Mouse (Mus musculus) forebrain, postnatal 0 days (tissue): Measurements from ENCODE around the gene Tfdp1. TPM values are rescaled to one million over a fixed set of nuclear protein-coding genes. Genes with fewer than 3 reads are reported as not detected.
A peak's percentile ranks its signal among the peaks of the same experiment; 100 is the strongest.

Experiments used
- ATAC-seq: fragments of 200-750 bp; cut with Nextera tagmentation; 2 replicates; pipeline ENCODE4 v1.8.0; 2017; ENCODE audit warnings: mild to moderate bottlenecking, moderate library complexity
- DNase-seq: peaks from one replicate; pipeline ENCODE4 v3.0.0-alpha.2; 2015
- H3K27ac ChIP-seq: fragments of 300-500 bp; sonication (generic); 2 replicates; pipeline ENCODE4 v1.5.1; 2014; ENCODE audit warnings: low read depth, mild to moderate bottlenecking, antibody characterized with exemption, low read length, moderate library complexity, mixed read lengths
- H3K27me3 ChIP-seq: fragments of 300-500 bp; sonication (generic); 2 replicates; pipeline ENCODE4 v1.6.1; 2014; ENCODE audit warnings: mild to moderate bottlenecking, low read length, mixed read lengths; ENCODE audit not compliant: insufficient read depth
- H3K36me3 ChIP-seq: fragments of 300-500 bp; sonication (generic); 2 replicates; pipeline ENCODE4 v1.6.1; 2014; ENCODE audit warnings: mild to moderate bottlenecking, moderate library complexity; ENCODE audit not compliant: insufficient read depth
- H3K4me1 ChIP-seq: fragments of 300-500 bp; sonication (generic); 2 replicates; pipeline ENCODE4 v1.6.1; 2014; ENCODE audit warnings: antibody characterized with exemption; ENCODE audit not compliant: insufficient read depth
- H3K4me2 ChIP-seq: fragments of 300-500 bp; sonication (generic); 2 replicates; pipeline ENCODE4 v1.6.1; 2014; ENCODE audit warnings: low read depth, mild to moderate bottlenecking, moderate library complexity
- H3K4me3 ChIP-seq: fragments of 300-500 bp; sonication (generic); 2 replicates; pipeline ENCODE4 v1.5.1; 2014; ENCODE audit warnings: low read depth, low read length, mixed read lengths
- H3K9ac ChIP-seq: fragments of 300-500 bp; sonication (generic); 2 replicates; pipeline ENCODE4 v1.6.1; 2014; ENCODE audit warnings: mild to moderate bottlenecking
- H3K9me3 ChIP-seq: fragments of 300-500 bp; sonication (generic); 2 replicates; pipeline ENCODE4 v1.6.1; 2016; ENCODE audit warnings: low read length
- CTCF ChIP-seq: sonication (generic); IDR thresholded peaks from 2 replicates; pipeline ENCODE4 v1.5.1; 2016; ENCODE audit warnings: antibody characterized with exemption, control low read depth, low read depth
- WGBS: fragments of 180-500 bp; shearing (Covaris S2); extraction: QIAGEN DNeasy Blood & Tissue Kit; methylation state at CpG from one replicate; pipeline ENCODE4 v1.1.7; 2014; 5-methylcytosine and 5-hydroxymethylcytosine counted together
- polyA plus RNA-seq: library from polyadenylated mRNA; unstranded; fragments of >200 nt; fragmentation: Nextera tagmentation; extraction: Ambion mirVana; gene quantifications from 2 replicates; pipeline ENCODE4 v1.2.1, GENCODE M21; 2015
- total RNA-seq: library from RNA; depleted of rRNA; stranded (reverse); fragments of >200 nt; gene quantifications from 2 replicates; pipeline ENCODE4 v1.2.3, GENCODE M21; 2014

The Tfdp1 gene
- total and polyA plus RNA-seq, 2 experiments from 2014 or later, result 80.4 to 96.8 TPM

- H3K4me2 ChIP-seq, result no peak overlapping the region
- 89% methylated on average over 8 of the region's 8 CpGs for WGBS
- H3K9ac ChIP-seq, result no peak overlapping the region
- no peaks in the 10 kb centered on the region for H3K4me1 ChIP-seq
- no peak overlapping the region for H3K27ac ChIP-seq
- no peaks in the 10 kb centered on the region for H3K27me3 ChIP-seq
- TF ChIP-seq CTCF, result no peak
- ATAC-seq (no peak), DNase-seq (no peak)
- peaks cover 76% of the 10 kb centered on the region for H3K36me3 ChIP-seq
- no peaks in the 10 kb centered on the region for H3K9me3 ChIP-seq
- H3K4me3 ChIP-seq, result no peak overlapping the region
Measured at GRCm38 (mm10) chr8:13352601-13353000, 14.1 kb downstream of the Tfdp1 start.

- Histone ChIP-seq H3K4me3 (no peak overlapping the region), H3K9me3 (no peaks in the 10 kb centered on the region), H3K27me3 (no peaks in the 10 kb centered on the region), H3K36me3 (peaks cover 77% of the 10 kb centered on the region), H3K27ac (no peak overlapping the region), H3K4me2 (no peak overlapping the region), H3K4me1 (no peaks in the 10 kb centered on the region), H3K9ac (no peak overlapping the region)
- ATAC-seq, result no peak
- no peak for DNase-seq
- TF ChIP-seq CTCF, result no peak
- WGBS, result 79% methylated on average over 9 of the region's 9 CpGs
Measured at GRCm38 (mm10) chr8:13353155-13353833, 14.7 kb downstream of the Tfdp1 start.

- no peak overlapping the region for H3K4me2 ChIP-seq
- H3K4me1 ChIP-seq, result no peaks in the 10 kb centered on the region
- no peak for DNase-seq
- H3K27me3 ChIP-seq, result no peaks in the 10 kb centered on the region
- H3K9ac ChIP-seq, result no peak overlapping the region
- H3K9me3 ChIP-seq, result no peaks in the 10 kb centered on the region
- whole genome bisulfite sequencing, result 77% methylated on average over 4 of the region's 4 CpGs
- TF ChIP-seq CTCF, result no peak
- H3K27ac ChIP-seq, result no peak overlapping the region
- H3K36me3 ChIP-seq, result peaks cover 77% of the 10 kb centered on the region
- ATAC-seq, result no peak
- no peak overlapping the region for H3K4me3 ChIP-seq
Measured at GRCm38 (mm10) chr8:13353883-13354282, 15.3 kb downstream of the Tfdp1 start.

- DNase-seq (no peak), ATAC-seq (no peak)
- Histone ChIP-seq H3K36me3 (peaks cover 77% of the 10 kb centered on the region), H3K4me2 (no peak overlapping the region), H3K27me3 (no peaks in the 10 kb centered on the region), H3K9me3 (no peaks in the 10 kb centered on the region), H3K4me1 (no peaks in the 10 kb centered on the region), H3K9ac (no peak overlapping the region), H3K4me3 (no peak overlapping the region), H3K27ac (no peak overlapping the region)
- 84% methylated on average over 6 of the region's 6 CpGs for WGBS
- TF ChIP-seq CTCF, result no peak
Measured at GRCm38 (mm10) chr8:13356221-13356620, 17.7 kb downstream of the Tfdp1 start.

- H3K9me3 ChIP-seq, result no peaks in the 10 kb centered on the region
- no peak overlapping the region for H3K4me3 ChIP-seq
- TF ChIP-seq CTCF, result no peak
- H3K27ac ChIP-seq, result no peak overlapping the region
- H3K4me2 ChIP-seq, result no peak overlapping the region
- no peaks in the 10 kb centered on the region for H3K27me3 ChIP-seq
- H3K9ac ChIP-seq, result no peak overlapping the region
- H3K36me3 ChIP-seq, result peaks cover 77% of the 10 kb centered on the region
- 77% methylated on average over 10 of the region's 10 CpGs for WGBS
- DNase-seq, result no peak
- no peaks in the 10 kb centered on the region for H3K4me1 ChIP-seq
- no peak for ATAC-seq
Measured at GRCm38 (mm10) chr8:13356681-13357080, 18.1 kb downstream of the Tfdp1 start.

- Histone ChIP-seq H3K4me2 (no peak overlapping the region), H3K9me3 (no peaks in the 10 kb centered on the region), H3K27me3 (no peaks in the 10 kb centered on the region), H3K4me3 (no peak overlapping the region), H3K27ac (no peak overlapping the region), H3K36me3 (peaks cover 78% of the 10 kb centered on the region), H3K4me1 (no peaks in the 10 kb centered on the region), H3K9ac (no peak overlapping the region)
- 92% methylated on average over 7 of the region's 7 CpGs for WGBS
- DNase-seq (no peak), ATAC-seq (no peak)
- no peak for TF ChIP-seq CTCF
Measured at GRCm38 (mm10) chr8:13360213-13360612, 21.7 kb downstream of the Tfdp1 start.

DNA sequence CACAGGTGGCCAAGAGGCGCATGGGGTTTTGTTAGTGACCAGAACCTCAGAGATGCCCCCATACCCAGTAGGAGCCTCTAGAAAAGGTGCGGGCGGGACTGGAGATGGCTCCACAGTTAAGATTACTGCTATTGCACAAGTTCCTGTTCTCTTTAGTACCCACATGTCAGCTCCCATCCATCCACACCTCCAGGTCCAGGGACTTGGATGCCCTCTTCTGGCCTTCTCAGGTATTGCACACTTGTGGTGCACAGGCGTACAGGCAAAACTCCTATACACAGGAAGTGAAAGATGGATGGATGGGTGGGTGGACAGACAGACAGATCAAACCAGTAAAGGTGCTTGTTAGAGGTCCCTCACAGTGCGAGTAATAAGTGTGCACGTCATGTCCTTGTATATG is 23.3 kb downstream of the Tfdp1 start:
- ATAC-seq, result no peak

More for the DNA sequence above, 23.3 kb downstream of the Tfdp1 start:
- peak; percentile 44 for TF ChIP-seq CTCF
- Histone ChIP-seq H3K4me3 (no peak overlapping the region), H3K4me2 (no peak overlapping the region), H3K27ac (no peak overlapping the region), H3K4me1 (no peaks in the 10 kb centered on the region), H3K9ac (no peak overlapping the region), H3K36me3 (peaks cover 86% of the 10 kb centered on the region), H3K9me3 (no peaks in the 10 kb centered on the region), H3K27me3 (no peaks in the 10 kb centered on the region)
- no peak for DNase-seq
- 98% methylated on average over 6 of the region's 6 CpGs for WGBS
